Mouse (Mus musculus) Patski (cell line): Measurements from ENCODE around the gene App. TPM values are rescaled to one million over a fixed set of nuclear protein-coding genes. Genes with fewer than 3 reads are reported as not detected.
A peak's percentile ranks its signal among the peaks of the same experiment; 100 is the strongest.

ENCODE experiments used
- ATAC-seq: fragments of 100-300 bp; one replicate; pipeline ENCODE4 v1.8.0; 2021
- CTCF ChIA-PET: fragments of 350-600 bp; sonication (Branson Sonifier 250); formaldehyde crosslinking; loops from one replicate; lab custom pipeline; 2022; ENCODE audit warnings: inconsistent platforms; lab: Charles Lee
- POLR2A ChIA-PET: fragments of 350-600 bp; sonication (Branson Sonifier 250); formaldehyde crosslinking; loops from one replicate; lab custom pipeline; 2022; ENCODE audit warnings: antibody characterized with exemption, inconsistent platforms; lab: Charles Lee
- DNase-seq: peaks from one replicate; pipeline ENCODE4 v3.0.0-alpha.2; 2011; ENCODE audit warnings: low read depth, low spot score
- H3K27me3 ChIP-seq: fragments of 371-371 bp; one replicate; pipeline ENCODE4 v1.5.1; 2021
- CTCF ChIP-seq: fragments of 100-300 bp; IDR thresholded peaks from one replicate; pipeline ENCODE4 v1.5.1; 2021
- in situ Hi-C: fragments of 300-500 bp; cut with MboI; formaldehyde crosslinking; loops from 3 replicates; pipeline ENCODE4 v1.11.1; 2018; ENCODE audit warnings: low pct_unique_long_range_greater_than_20kb, mixed read lengths
- polyA plus RNA-seq: library from polyadenylated mRNA; unstranded; gene quantifications from one replicate; pipeline ENCODE4 v1.2.3, GENCODE M21; 2021

App gene
- polyA plus RNA-seq, 1 experiment from 2014 or later = 1,235 TPM

- TF ChIP-seq CTCF = no peak
- CTCF ChIA-PET = interaction anchor here (1.0 to 1.1 kb wide), 2 partner anchors 8 to 10 kb away, joined by 4 to 6 read pairs; no protein-coding TSS in a partner anchor
- no peaks in the 10 kb centered on the region for H3K27me3 ChIP-seq
- in situ Hi-C loops = no loop called here
- DNase-seq (no peak), ATAC-seq (no peak)
- POLR2A ChIA-PET = interaction anchor here (0.6 kb wide), 1 partner anchor 29 kb away, joined by 3 read pairs; no protein-coding TSS in a partner anchor
Measured at GRCm38 (mm10) chr16:85127661-85128346, 45.8 kb downstream of the App start.

GRCm38 (mm10) chr16:85124649-85125048 is 48.9 kb downstream of the App start:
- no peaks in the 10 kb centered on the region for H3K27me3 ChIP-seq
- no peak for ATAC-seq
- ChIA-PET POLR2A (interaction anchor here (1.6 kb wide), 1 partner anchor 10 kb away, joined by 4 read pairs; no protein-coding TSS in a partner anchor), CTCF (no interaction called here)
- TF ChIP-seq CTCF = no peak
- in situ Hi-C loops = no loop called here
- no peak for DNase-seq

- DNase-seq (no peak), ATAC-seq (no peak)
- in situ Hi-C loops = no loop called here
- ChIA-PET CTCF (no interaction called here), POLR2A (interaction anchor here (0.5 kb wide), 1 partner anchor 997 kb away, joined by 3 read pairs; no protein-coding TSS in a partner anchor)
- TF ChIP-seq CTCF = no peak
- H3K27me3 ChIP-seq = no peaks in the 10 kb centered on the region
Measured at GRCm38 (mm10) chr16:85121983-85122382, 51.6 kb downstream of the App start.

GRCm38 (mm10) chr16:85118916-85119315 is 54.6 kb downstream of the App start:
- in situ Hi-C loops = no loop called here
- ChIA-PET CTCF (interaction anchor here (1.8 kb wide), 1 partner anchor 9 kb away, joined by 6 read pairs; no protein-coding TSS in a partner anchor), POLR2A (no interaction called here)
- no peak for DNase-seq
- TF ChIP-seq CTCF = no peak
- ATAC-seq = no peak
- H3K27me3 ChIP-seq = no peaks in the 10 kb centered on the region

DNA sequence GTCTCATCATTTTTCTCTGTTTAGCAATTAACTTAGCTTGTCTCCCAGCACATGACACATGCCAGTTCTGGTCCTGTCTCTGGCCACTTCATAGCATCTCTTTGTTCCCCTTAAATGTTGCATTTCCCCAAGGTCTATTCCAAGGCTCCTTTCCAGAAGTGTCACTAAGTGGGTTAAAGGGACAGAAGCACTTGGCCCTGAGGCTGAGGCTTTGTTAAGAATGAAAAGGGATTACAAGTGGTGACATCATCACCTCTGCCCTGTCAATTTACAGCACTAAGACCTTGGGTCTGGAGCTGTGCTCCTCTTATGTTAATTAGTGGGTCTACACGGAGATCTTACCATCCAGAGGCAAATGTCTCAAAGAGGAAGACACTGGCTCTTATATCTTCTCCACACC is 56.0 kb downstream of the App start:
- H3K27me3 ChIP-seq = no peaks in the 10 kb centered on the region
- ATAC-seq = no peak
- no peak for TF ChIP-seq CTCF
- in situ Hi-C loops = no loop called here
- ChIA-PET POLR2A (interaction anchor here (0.7 to 1.3 kb wide), 2 partner anchors 32 to 304 kb away, joined by 4 to 7 read pairs; no protein-coding TSS in a partner anchor), CTCF (interaction anchor here (1.1 kb wide), 1 partner anchor 10 kb away, joined by 4 read pairs; no protein-coding TSS in a partner anchor)
- DNase-seq = no peak

- in situ Hi-C loops = no loop called here
- TF ChIP-seq CTCF = no peak
- ATAC-seq = peak; percentile 62
- CTCF ChIA-PET = interaction anchor here (0.7 to 1.3 kb wide), 5 partner anchors 8 to 24 kb away, joined by 3 to 4 read pairs (median 3); no protein-coding TSS in a partner anchor
- POLR2A ChIA-PET = interaction anchor here (0.6 kb wide), 2 partner anchors 46 to 56 kb away, joined by 3 to 4 read pairs; no protein-coding TSS in a partner anchor
- H3K27me3 ChIP-seq = no peaks in the 10 kb centered on the region
- peak; percentile 33 for DNase-seq
Measured at GRCm38 (mm10) chr16:85115837-85116236, 57.7 kb downstream of the App start.

GRCm38 (mm10) chr16:85114742-85115141 is 58.8 kb downstream of the App start:
- no peak for ATAC-seq
- POLR2A ChIA-PET = interaction anchor here (1.7 kb wide), 1 partner anchor 58 kb away, joined by 5 read pairs; the partner anchor contains the start of gene App
- in situ Hi-C loops = no loop called here

DNA sequence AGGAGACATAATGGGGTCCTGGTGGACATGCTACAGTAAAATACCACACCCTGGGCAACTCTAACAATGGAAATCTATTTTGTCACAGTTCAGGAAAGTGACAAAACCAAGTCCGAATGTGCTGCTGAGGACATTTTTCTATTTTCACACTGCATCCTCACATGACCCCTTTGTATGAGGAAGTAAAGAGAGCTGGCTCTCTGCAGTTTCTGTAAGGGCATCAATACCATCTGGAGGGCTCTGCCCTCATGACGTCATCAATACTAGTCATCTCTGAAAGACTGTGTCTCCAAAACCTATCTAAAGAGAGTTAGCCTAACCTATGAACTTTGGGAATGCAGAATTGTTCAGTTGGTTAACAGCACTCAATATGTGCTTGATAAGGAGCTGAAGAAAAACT is 59.6 kb downstream of the App start:
- POLR2A ChIA-PET = interaction anchor here (1.7 kb wide), 1 partner anchor 59 kb away, joined by 5 read pairs; the partner anchor contains the start of gene App
- in situ Hi-C loops = no loop called here
- H3K27me3 ChIP-seq = no peaks in the 10 kb centered on the region
- DNase-seq = no peak
- CTCF ChIA-PET = interaction anchor here (1.4 kb wide), 1 partner anchor 19 kb away, joined by 3 read pairs; no protein-coding TSS in a partner anchor
- no peak for TF ChIP-seq CTCF
- no peak for ATAC-seq

More at GRCm38 (mm10) chr16:85114742-85115141, 58.8 kb downstream of the App start:
- DNase-seq = no peak
- CTCF ChIA-PET = interaction anchor here (0.9 to 1.4 kb wide), 3 partner anchors 9 to 25 kb away, joined by 3 to 4 read pairs (median 3); no protein-coding TSS in a partner anchor
- TF ChIP-seq CTCF = no peak
- no peaks in the 10 kb centered on the region for H3K27me3 ChIP-seq

DNA sequence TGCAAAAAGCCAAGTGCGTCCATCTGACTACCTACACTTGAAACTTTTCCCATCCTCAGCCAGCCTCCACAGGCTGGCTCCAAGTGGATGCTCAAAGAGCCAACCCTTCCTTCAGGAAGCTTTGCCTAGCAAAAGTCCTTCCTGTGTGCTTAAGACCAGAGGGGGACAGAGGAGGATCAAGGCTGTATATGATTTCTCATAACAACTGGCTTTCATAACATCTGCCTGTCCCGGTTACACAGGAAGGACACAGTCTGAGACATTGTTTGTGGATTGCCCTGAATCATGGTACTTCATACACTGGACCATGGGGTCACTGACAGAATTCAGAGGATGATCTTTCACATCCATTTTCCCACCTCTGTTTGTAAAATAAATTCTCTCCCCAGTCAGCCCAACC is 61.3 kb downstream of the App start:
- ChIA-PET CTCF (no interaction called here), POLR2A (no interaction called here)
- DNase-seq = no peak
- no peak for TF ChIP-seq CTCF
- in situ Hi-C loops = no loop called here
- no peak for ATAC-seq
- H3K27me3 ChIP-seq = no peaks in the 10 kb centered on the region

GRCm38 (mm10) chr16:85110428-85110827 is 63.1 kb downstream of the App start:
- no peak for DNase-seq
- H3K27me3 ChIP-seq = no peaks in the 10 kb centered on the region
- ChIA-PET CTCF (no interaction called here), POLR2A (no interaction called here)
- no peak for TF ChIP-seq CTCF
- in situ Hi-C loops = no loop called here
- no peak for ATAC-seq

- in situ Hi-C loops = no loop called here
- DNase-seq = no peak
- POLR2A ChIA-PET = no interaction called here
- CTCF ChIA-PET = no interaction called here
- no peak for TF ChIP-seq CTCF
- no peaks in the 10 kb centered on the region for H3K27me3 ChIP-seq
- no peak for ATAC-seq
Measured at GRCm38 (mm10) chr16:85108486-85108885, 65.1 kb downstream of the App start.
